Mouse (Mus musculus): ENCODE results near the gene Jup.

Gene Jup

DNA sequence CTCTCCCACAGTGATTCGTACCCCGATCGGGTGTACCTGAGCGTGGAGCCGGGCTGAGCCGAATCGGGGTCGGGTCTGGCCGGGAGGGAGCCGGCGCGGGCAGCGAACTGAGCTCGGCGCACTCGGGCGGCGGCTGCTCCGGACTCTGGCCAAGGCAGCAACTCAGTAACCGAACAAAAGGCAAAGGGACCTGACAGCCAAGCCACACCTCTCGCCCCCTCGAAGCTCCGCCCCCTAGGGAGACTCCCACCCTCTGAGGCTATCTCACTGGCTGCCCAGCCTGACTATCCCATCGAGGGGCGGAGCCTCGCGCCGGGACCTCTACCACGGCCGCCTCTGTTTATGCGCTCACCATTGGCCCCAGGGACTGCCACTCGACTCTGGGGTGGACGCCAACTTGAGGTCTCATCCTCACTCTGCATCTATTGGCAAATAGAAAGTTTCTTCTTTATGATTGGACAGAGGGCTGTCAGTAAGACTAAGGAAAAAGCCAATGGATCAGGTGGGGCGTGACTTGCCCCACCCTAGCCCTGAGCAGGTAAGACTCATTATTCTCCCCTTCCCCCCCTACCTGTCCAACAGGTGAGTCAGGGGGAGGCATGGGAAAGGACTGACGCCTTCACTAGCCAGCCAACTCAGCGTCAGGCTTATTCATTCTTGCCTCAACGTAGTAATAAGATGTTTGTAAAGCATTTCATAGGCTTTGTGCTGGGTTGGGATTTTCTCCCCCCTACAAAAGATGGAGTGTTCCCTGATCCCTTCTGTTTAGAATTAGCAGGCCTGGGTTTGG lies at the start of gene Jup:
TSS of gene Jup (minus strand) at position 164 of the 790 bp plus-strand sequence.
- DNase-seq (ENCODE audit: low read depth, low spot score): peak; percentile 96

DNA sequence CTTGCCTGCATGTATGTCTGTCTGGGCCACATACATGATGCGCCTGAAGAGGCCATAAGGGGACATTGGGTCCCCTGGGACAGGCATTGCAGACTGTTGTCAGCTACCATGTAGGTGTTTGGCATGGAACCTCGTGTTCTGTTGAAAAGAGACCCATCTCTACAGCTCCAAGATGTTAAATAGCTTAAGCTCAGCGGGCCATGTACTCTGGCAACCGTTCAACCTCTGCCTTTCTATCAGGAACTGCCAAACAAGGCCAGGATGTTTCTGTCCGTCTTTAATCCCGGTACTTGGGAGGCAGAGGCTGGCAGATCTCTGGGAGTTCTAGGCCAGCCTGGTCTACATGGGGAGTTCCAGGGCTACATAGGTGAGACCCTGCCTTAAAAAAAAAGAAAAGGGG lies 45.1 kb upstream of the Jup start:
- no peak for DNase-seq (ENCODE audit: low read depth, low spot score)

DNA sequence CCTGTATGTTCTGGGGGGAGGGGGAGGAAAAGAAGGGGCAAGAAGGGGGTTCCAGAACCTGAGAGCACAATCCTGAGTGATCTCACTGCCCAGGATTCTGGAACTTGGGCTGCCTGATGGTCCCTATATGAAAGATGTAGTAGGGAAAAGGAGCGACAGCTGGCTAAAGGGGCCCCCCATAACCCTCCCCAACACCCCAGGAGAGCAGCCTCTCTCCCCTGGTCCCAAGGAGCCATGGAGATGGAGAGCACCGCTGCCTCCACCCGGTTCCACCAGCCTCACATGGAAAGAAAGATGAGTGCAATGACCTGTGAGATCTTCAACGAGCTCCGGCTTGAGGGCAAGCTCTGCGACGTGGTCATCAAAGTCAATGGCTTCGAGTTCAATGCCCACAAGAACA lies 44.2 kb upstream of the Jup start, which contains the start of the genes Nt5c3b and Klhl10:
TSS of gene Nt5c3b (minus strand) at position 12 of the 400 bp plus-strand sequence.
TSS of gene Klhl10 (plus strand) at position 121 of the 400 bp plus-strand sequence.
- DNase-seq (ENCODE audit: low read depth, low spot score): no peak

DNA sequence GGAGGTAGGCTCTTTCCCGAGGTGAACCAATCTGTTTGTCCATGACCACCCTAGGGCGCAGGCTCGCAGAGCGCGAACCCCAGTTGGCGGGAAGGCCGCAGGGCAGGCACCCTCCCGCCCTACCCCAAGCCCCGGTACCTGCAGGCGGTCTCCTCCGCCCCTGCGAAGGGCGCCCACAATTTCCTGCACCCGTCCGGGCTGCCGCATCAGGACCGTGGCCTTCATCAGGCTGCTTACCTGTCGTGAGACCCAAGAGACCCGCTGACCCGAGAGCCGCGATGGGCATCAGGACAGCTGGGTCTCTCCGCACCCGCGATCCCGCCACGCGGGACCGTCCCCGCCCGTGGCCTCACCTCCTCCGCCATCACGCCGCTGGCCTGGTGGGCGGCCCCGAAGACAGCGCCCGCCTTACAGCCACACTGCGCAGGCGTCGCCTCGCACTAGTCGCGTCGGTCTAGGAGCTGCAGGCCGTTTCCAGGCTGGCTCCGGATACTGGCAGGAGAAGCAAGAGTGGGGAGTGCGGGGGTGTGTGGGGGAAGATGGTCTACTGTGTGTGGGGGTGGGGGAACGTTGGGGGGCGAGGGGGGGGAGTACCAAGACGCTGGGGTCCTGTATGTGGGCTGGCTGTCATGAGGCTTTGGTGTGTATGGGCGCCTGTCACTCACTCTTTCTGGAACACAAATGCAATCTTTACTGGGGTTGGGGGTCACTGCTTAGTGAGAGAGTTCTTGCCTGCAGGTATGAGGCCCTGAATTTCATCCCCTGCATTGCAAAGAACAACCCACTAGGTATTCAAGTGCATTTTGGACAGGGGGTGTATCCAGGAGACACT lies 43.3 kb upstream of the Jup start:
- peak; percentile 70 for DNase-seq (ENCODE audit: low read depth, low spot score)

DNA sequence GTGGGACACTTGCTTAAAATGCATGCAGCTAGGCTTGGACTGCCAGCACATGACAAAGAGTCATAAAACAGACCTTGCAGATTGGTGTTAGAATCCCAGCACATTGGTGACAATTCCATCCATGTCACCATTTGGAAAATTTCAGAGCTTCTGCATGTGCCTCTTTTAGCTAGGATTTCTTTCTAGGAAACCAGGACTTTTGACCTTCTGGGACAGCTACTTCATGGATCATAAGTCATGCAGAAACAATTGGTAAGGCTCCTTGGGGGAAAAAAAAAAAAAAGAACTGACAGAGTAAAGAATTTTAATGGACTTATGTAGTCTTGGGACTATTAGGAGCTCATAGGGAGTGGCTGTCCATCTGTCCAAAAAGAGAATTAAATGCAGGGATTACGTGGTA lies 40.3 kb upstream of the Jup start:
- no peak for DNase-seq (ENCODE audit: low read depth, low spot score)

DNA sequence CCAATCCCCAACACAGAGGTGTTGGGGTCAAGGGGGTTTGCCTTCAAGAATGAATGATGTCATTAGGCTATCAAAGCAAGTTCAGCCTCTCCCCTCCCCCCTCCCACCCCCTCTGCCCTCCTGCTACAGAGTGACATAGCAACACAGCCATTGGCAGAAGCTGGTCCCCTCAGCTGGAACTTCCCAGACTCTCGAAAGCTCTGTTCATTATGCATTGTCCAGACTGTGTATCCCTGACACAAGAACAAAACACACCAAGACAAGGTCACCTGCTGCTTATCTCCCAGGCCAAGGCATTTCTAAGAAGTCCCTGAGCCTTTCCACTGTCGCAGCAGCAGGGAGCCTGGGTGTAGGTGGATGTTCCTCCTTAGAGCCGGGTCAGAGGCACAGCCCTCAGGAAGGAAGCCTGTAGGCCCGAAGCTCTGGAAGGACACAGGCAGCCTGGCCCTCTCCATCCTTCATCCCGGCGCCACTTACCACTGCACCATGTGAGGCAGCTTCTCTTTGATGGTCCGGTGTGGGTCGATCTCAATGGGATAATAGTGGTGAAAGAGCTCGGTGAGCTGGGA lies 38.2 kb upstream of the Jup start:
- DNase-seq (ENCODE audit: low read depth, low spot score): no peak

DNA sequence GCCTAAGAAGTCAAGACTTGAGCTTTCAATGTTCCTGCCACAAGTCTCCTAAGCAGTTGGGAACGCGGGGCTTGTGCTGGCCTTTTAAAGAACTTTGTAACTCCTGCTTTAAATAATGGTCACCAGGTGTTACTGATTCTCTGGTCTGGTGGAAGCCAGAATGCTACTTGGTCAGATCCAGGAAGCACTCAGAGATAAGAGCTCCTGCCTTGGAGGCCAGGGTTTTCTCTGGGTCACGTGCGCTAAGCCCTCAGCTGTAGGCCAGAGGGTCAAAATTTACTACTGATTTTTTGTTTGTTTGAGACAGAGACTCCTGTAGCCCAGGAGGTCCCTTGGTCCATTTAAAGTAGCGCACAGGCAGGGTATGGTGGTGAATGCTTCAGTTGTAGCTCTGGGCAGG lies 34.4 kb upstream of the Jup start:
- no peak for DNase-seq (ENCODE audit: low read depth, low spot score)

DNA sequence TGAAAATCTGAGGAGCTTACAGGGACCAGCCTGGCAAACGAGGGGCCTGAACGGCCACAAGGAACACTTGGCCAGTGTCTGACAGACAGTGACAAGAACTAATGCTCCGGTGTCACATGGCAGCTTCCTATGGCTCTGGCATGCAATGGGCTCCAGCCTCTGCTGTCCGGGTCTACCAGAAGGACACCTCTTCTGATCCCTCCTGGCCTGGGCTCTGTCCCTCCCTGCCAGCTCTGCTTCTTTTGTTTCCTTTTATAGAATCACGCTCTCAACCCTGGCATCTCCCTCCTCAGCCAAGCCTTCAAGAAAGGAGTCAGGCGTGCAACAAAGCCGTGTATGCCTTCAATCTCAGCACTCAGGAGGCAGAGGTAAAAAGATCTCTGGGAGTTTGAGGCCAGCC lies 32.5 kb upstream of the Jup start:
- no peak for DNase-seq (ENCODE audit: low read depth, low spot score)

DNA sequence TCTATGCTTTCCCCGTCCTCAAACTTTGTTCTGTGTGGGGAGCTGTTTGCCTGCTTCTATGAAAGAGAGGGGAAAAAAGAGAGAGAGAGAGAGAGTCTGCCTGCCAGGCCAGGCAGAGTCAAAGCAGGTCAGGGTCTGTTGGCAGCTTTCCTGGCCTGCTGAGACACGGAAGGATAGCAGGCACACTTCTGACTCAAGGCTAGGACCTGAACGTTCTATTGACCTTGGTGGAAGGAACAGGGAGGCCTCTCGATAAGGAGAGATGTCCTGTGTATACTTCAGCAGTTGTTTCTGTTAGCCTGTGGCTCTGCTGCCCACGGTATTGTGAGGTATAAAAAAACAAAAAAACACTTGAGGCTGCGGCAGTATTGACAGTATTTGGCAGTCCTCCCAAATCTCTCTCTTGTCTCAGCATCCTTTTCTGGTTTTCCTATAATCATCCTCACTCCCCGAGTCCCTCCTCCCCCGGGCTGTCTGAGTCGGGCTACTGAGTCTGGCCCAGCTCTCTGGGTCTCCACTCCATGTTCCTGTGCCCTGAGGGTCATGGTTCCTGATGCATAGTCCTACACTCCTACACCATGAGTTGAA lies 31.1 kb upstream of the Jup start:
- DNase-seq (ENCODE audit: low read depth, low spot score): no peak

DNA sequence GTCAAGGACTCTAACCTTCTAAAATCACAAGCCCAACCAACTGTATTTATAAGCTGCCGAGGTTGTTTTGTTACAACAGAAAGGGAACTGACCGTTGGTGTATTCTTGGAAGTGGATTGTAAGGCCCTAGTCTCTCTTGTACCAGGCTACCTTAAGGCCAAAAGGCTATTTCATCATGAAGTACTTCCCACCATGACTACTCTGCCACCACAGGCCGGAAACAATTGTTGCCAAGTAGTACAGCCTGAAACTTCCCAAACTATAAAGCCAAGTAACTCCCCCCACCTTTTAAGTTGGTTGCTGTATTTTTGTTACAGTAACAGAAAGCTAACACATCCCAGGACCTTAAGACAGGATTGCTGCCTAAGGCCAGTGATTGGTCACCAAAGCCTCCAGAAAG lies 29.3 kb upstream of the Jup start:
- DNase-seq (ENCODE audit: low read depth, low spot score): no peak

DNA sequence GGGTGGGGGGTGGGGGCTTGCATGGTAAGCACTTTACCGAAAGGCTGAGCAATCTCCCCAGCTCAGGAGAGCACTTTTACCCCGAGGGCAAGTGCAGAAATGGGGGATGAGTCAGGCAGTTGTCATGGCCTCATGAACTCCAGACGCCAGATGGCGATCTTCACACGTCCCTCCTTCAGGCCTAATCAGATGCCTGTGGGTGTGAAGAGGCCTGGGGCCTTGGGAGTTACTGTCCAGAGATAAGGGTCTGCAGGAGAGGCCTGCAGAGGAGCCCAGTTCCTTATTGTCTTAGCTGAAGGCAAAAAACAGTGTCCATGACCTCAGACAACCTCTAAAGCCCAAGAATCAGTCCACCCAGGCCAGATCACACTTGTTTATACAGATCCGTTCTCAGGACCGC lies 28.3 kb upstream of the Jup start:
- peak; percentile 47 for DNase-seq (ENCODE audit: low read depth, low spot score)

DNA sequence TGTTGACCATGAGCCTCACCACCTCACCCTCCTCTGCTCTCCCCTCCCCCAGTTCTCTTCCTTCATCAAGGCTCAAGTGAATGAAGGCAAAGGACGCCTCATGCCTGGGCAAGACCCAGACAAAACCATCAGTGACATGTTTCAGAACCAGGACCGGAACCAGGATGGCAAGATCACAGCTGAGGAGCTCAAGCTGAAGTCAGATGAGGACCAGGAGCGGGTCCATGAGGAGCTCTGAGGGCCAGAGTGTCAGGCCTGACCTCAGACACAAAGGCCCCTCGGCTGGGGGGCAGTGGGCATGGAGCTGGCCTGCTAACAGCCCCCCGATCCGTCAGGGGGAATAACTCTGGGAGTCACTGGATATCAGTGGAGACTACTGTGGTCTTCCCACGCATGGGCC lies 26.3 kb upstream of the Jup start:
- no peak for DNase-seq (ENCODE audit: low read depth, low spot score)

DNA sequence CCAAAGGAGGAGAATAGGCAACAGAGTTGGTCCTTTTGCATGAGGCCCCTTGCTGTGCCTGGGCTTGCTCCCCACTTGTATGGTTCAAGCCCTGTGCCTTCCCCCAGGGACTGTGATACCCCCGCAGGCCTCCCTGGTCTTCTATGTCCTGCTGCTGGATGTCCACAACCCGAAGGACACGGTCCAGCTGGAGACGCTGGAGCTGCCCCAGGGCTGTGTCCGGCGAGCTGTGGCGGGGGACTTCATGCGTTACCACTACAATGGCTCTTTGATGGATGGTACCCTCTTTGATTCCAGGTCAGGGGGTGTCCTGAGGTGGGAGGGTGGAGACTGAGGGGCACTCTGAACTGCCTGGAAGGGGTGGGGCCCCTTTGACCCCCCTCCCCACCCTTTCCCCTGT lies 24.0 kb upstream of the Jup start:
- DNase-seq (ENCODE audit: low read depth, low spot score): no peak

DNA sequence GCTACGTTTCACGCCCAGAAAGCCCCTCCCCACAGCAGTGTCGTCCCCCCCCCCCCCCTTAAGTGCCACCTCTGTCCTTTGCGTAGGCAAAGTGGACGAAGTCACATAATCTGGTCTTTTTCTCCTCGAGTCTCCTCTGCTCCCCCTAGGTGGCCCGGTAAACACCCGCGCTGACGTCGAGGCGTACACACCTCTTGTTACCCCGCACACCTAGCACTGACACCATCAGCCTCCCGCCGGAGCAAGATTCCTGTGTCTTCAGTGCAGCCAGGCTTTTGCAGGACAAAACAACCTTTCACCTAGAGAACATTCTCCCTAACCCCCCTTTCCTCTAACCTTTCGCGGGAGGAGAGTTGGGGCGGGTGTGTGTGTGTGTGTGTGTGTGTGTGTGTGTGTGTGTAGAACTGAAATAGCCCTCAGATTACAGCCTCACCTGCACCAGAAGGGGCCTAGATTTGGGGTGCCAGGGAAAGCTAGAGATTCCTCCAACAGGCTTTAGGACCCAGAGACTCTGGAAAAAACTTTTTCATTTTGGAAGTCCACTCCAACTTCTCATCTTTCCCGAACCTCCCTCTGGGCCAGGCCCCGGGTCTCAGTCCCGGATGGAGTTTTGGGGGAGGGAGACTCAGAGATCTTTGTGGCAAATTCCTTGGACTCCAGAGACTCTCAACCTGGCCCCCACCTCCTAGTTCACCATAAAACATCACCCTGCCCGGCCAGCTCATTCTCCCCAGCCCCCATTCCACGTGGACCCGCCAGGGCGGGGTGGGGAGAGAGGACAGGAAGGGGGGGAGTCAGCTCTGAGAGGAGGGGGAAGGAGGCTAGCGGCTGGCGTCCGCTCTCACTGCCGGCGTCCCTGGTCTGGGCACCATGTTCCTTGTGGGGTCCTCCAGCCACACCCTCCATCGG lies 17.6 kb upstream of the Jup start, which contains the start of gene Fkbp10:
TSS of gene Fkbp10 (plus strand) at position 784 of the 909 bp plus-strand sequence.
- no peak for DNase-seq (ENCODE audit: low read depth, low spot score)

DNA sequence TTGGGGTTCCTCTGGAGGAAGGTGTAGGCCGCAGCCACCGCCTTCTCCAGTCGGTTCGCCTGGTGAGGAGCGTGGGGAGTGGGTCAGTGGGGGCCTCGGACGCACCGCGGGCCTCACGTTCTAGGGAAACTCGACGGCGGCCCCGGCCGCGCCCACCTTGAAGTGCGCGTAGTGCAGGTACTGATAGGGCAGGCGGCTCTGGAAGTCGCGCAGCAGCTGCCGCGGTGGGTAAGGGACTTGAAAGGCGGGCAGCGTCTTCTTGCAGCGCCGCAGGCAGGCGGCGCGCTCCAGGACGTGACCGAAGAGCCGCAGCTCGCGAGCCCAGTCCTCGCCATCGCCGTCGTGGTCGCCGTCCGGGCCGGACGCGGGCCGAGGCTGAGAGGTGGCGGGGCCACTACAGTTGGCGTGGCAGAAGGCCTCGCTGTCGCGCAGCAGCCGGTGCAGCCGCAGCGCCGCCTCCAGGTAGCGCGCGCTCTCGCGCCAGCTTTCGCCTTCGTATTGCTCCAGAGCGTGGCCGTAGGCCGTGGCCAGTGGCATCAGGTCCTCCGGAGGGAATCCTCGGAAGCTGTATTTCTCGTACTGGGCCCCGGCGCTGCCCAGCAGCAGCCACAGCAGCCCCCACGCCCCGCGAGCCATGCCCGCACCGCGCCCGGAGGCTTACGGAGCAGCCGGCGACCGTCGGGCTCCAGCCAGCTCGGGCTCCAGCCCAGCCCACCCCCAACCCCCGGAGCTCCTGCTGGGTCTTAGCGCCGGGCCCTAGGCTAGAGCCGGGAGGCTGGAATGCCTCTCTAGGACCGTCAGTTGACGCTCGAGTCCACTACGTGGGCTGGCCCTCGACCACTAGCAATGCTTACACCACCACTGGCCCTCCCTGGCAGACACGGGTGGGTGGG lies 16.7 kb upstream of the Jup start, which contains the start of gene P3h4:
TSS of gene P3h4 (minus strand) at position 816 of the 893 bp plus-strand sequence.
- peak; percentile 69 for DNase-seq (ENCODE audit: low read depth, low spot score)

DNA sequence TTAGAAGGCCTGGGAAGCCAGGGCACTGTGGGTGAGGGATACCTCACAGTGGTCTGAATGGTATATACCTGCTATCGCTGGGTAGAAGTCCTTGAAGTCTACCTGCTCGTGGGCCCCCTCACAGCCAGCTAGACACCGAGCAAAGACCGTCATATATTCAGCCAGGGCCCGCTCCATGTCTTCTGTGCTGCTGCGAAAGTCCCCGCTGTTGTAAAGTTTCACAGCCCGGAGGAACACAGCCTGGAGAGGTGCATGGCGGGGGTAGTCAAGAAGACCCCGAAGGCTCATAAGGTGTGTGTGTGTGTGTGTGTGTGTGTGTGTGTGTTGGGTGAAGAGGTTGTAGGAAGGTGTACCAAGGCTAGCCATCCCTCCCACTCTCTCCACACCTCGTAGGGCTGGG lies 16.0 kb upstream of the Jup start:
- no peak for DNase-seq (ENCODE audit: low read depth, low spot score)

DNA sequence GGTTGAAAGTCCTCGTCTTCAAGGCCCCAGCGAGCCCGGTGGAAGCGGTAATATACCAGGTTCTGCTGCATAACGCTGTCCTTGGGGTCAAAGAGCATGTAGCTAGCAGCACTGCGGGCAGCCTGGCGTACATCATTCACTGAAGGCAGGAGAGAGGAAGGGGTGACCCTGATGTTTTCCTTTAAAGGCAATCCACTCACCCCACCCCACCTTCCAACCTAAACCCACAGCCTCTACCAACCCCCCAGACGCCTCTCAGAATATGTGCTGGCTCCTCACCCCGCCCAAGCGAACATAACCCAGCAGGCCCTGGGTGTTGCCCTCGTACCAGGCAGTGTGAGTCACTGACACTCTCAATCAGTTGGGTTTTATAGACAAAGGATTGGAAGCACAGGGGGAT lies 14.2 kb upstream of the Jup start:
- no peak for DNase-seq (ENCODE audit: low read depth, low spot score)

DNA sequence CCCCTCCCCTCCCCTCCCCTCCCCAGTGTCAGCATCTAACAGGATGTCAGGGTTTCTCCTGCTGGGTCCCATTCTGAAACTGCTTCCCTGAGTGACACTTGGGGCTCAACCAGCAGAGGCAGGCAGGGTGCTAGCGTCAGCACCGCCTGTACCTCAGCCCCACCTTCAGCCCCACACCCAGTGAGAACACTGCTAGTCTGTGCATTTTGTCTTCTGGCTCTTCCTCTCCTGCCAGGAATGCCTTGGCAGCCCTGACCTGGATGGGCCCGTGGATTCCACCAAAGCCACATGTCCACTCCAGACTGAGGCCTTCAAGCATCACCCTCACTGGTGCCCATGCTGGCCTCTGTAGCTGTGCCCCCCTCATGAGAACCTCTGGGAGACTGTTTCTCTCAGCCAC lies 12.1 kb upstream of the Jup start:
- no peak for DNase-seq (ENCODE audit: low read depth, low spot score)

DNA sequence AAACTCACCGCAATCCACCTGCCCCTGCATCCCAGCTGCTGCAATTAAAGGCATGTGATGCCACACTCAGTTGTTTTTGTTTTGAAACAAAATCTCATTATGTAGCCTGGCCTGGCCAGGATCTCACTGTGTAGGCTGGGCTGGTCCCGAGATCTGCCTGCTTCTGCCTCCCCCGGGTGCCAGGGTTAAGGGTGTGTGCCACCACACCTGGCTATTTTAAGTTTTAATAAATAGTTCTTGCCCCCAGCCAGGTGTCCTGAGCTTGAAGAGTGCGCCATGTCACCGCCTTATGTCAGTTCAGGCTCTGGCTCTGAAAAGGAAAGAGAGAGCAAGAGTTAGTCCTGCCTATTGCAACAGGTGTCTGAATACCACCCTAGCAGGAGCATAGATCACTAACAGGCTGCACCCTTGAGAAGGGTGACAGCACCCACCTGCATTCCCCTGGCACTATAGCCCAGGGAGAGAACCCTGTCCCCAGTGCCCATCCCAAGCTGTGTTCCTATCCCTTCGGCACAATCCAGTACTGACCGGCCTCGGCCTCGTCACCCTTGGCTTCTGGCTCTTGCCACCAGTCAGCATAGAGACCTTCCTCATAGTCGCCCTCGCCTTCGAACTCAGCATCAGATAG lies 11.4 kb upstream of the Jup start:
- no peak for DNase-seq (ENCODE audit: low read depth, low spot score)
